Mouse (Mus musculus) natural killer cell, adult 2 months (primary cell): ENCODE results near the gene Olfr1185-ps1.
"Not testable (repeated sequence)": the region's sequence is repeated elsewhere in the genome, so short reads cannot be mapped to it uniquely, and the experiment has no call there.

ENCODE experiments used
- DNase-seq, 2 experiments: peaks; one replicate each; pipeline ENCODE4 v3.0.0; 2022; ENCODE audit warnings: low spot score in 2 of 2

Olfr1185-ps1 gene

GRCm38 (mm10) chr2:88493020-88493419 is at the start of gene Olfr1185-ps1:
Gene Olfr1185-ps1, plus strand, starts transcription at chr2:88493320.
- no peak for DNase-seq

GRCm38 (mm10) chr2:88449031-88449430 is 44.1 kb upstream of the Olfr1185-ps1 start, which contains the start of gene Gm13757:
Gene Gm13757, minus strand, starts transcription at chr2:88449131.
- no peak for DNase-seq

GRCm38 (mm10) chr2:88454567-88454966 is 38.6 kb upstream of the Olfr1185-ps1 start, which contains the start of gene Olfr1183:
Gene Olfr1183, plus strand, starts transcription at chr2:88454867.
- DNase-seq = not testable (repeated sequence)

- no peak for DNase-seq
These were observed 9.8 kb upstream of the Olfr1185-ps1 start, which contains the start of gene Olfr1184 for GRCm38 (mm10) chr2:88483298-88483697. Gene Olfr1184, plus strand, starts transcription at chr2:88483598.

- no peak for DNase-seq
These were observed 25.1 kb downstream of the Olfr1185-ps1 start, which contains the start of gene Olfr1186 for GRCm38 (mm10) chr2:88518251-88518650. Gene Olfr1186, plus strand, starts transcription at chr2:88518551.

GRCm38 (mm10) chr2:88525720-88526119 is 32.6 kb downstream of the Olfr1185-ps1 start:
- no peak for DNase-seq
